Mouse (Mus musculus): ENCODE results near the gene Spata13.

DNA sequence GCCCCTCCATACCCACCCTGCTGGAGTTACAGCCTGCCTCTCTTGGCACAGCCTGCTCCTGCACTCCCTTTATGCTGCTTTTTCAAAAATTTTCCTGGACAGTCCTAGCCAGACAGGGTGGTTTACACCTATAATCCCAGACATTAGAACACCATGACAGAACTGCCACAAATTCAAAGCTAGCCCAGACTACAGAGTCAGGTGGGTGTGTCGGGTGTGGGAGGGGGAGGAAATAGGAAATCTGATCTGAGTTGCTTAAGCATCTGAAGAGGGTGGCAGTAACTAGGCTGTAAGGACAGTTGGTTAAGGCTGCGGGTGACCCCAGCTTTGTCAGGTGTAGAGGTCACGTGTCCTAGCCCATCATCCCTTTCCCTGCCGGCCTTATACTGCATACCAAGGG, 93.3 kb downstream of the Spata13 start:
- TF ChIP-seq CTCF (IDR thresholded peaks at IDR 0.05; ENCODE audit: control insufficient read depth, insufficient read depth, insufficient replicate concordance, low read depth, low read length) (no peak; the same call in 1 of the 2 replicates), POLR2A (IDR thresholded peaks at IDR 0.05; ENCODE audit: control insufficient read depth, low read depth, low read length) (no peak)
